Mouse (Mus musculus): ENCODE measurements around the gene Wnt5b. TPM values are rescaled to one million over a fixed set of nuclear protein-coding genes. Genes with fewer than 3 reads are reported as not detected.

Wnt5b gene
- polyA plus RNA-seq, 1 experiment from 2014 or later, result 8.6 TPM

DNA sequence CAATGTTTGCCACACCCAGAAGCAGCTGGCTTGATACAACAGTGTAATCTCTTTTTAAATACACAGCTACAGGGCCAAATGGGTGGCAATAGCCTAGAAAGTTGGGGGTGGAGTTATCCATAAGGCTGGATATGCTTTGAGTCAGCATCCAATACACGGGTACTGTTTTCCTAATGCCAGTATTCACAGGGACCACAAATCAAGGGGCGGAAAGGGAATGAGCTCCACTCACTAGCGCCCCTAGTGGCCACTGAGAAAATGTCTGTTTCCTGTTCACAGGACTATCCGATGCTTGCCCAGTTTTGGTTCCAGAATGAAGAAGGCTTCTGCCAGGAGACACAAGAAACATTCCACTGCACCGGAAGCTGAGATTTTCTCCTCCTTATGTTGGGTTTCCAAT is 72.0 kb downstream of the Wnt5b start:
- no peak for ATAC-seq (ENCODE audit: insufficient number of reproducible peaks, insufficient read depth, low FRiP score, low read depth)
- Histone ChIP-seq H3K4me2 (ENCODE audit: low read length) (no peak overlapping the region), H3K4me1 (ENCODE audit: control insufficient read depth in 2 of 2, insufficient read depth in 2 of 2, low read length in 2 of 2) (peaks cover 8 to 13% of the 10 kb centered on the region in 2 experiments), H3K9ac (ENCODE audit: low read length) (no peak overlapping the region), H3K9me3 (ENCODE audit: control insufficient read depth, low read length) (no peaks in the 10 kb centered on the region), H3K4me3 (ENCODE audit: control insufficient read depth in 1 of 2, insufficient read depth in 1 of 2, low read depth in 1 of 2, low read length in 2 of 2) (no peak overlapping the region), H3K27me3 (ENCODE audit: control insufficient read depth, insufficient read depth, low read length) (no peaks in the 10 kb centered on the region), H3K27ac (replicated peaks in 1 of 2; ENCODE audit: control insufficient read depth in 1 of 2, insufficient read depth in 1 of 2, low read depth in 2 of 2, low read length in 2 of 2) (no peak overlapping the region), H3K36me3 (ENCODE audit: control insufficient read depth, insufficient read depth, low read length) (no peaks in the 10 kb centered on the region)
- 29% methylated on average over 5 of the region's 5 CpGs for WGBS

DNA sequence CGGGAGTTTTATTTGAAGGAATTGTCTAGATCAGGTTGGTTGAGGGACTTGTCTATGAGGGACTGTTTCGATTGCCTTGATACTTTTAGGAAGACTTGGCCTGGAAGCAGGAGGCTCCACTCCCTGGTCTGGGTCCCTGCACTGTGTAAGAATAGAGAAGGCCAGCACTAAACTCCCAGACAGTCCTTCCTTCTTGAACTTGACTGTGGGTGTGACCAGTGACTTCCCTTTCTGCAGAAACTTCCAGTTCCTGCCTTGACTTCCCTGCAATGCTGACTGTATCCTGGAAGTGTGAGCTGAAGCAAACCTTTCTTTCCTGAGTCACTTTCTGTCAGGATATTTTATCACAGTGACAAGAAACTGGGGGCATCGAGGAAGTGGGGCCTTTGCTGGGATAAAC is 73.4 kb downstream of the Wnt5b start:
- peaks cover 11 to 17% of the 10 kb centered on the region in 2 experiments for H3K4me1 ChIP-seq (ENCODE audit: control insufficient read depth in 2 of 2, insufficient read depth in 2 of 2, low read length in 2 of 2)
- no peaks in the 10 kb centered on the region for H3K9me3 ChIP-seq (ENCODE audit: control insufficient read depth, low read length)
- 75% methylated on average over 3 of the region's 3 CpGs for WGBS
- no peak overlapping the region for H3K9ac ChIP-seq (ENCODE audit: low read length)
- H3K27me3 ChIP-seq (ENCODE audit: control insufficient read depth, insufficient read depth, low read length), result no peaks in the 10 kb centered on the region
- H3K36me3 ChIP-seq (ENCODE audit: control insufficient read depth, insufficient read depth, low read length), result no peaks in the 10 kb centered on the region
- no peak overlapping the region for H3K4me3 ChIP-seq (ENCODE audit: control insufficient read depth in 1 of 2, insufficient read depth in 1 of 2, low read depth in 1 of 2, low read length in 2 of 2)
- no peak for ATAC-seq (ENCODE audit: insufficient number of reproducible peaks, insufficient read depth, low FRiP score, low read depth)
- no peak overlapping the region for H3K27ac ChIP-seq (replicated peaks in 1 of 2; ENCODE audit: control insufficient read depth in 1 of 2, insufficient read depth in 1 of 2, low read depth in 2 of 2, low read length in 2 of 2)
- no peak overlapping the region for H3K4me2 ChIP-seq (ENCODE audit: low read length)

DNA sequence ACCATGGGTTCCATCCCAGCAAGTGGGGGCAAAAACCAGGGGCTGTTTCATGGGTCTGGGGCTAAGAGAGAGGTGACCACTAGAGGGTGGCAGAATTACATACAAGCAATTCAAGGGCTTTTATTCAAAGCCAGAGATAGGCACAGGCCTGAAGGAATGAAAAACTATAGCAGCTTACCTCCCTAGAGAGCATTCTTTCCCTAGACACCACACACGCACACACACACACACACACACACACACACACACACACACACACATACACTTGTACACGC is 76.4 kb downstream of the Wnt5b start:
- Histone ChIP-seq H3K27me3 (ENCODE audit: control insufficient read depth, insufficient read depth, low read length) (no peaks in the 10 kb centered on the region), H3K9me3 (ENCODE audit: control insufficient read depth, low read length) (no peaks in the 10 kb centered on the region), H3K27ac (replicated peaks in 1 of 2; ENCODE audit: control insufficient read depth in 1 of 2, insufficient read depth in 1 of 2, low read depth in 2 of 2, low read length in 2 of 2) (peak overlapping the region; percentile 82 to 90), H3K4me1 (ENCODE audit: control insufficient read depth in 2 of 2, insufficient read depth in 2 of 2, low read length in 2 of 2) (peaks cover 11 to 12% of the 10 kb centered on the region in 2 experiments), H3K4me3 (ENCODE audit: control insufficient read depth in 1 of 2, insufficient read depth in 1 of 2, low read depth in 1 of 2, low read length in 2 of 2) (no peak overlapping the region), H3K36me3 (ENCODE audit: control insufficient read depth, insufficient read depth, low read length) (no peaks in the 10 kb centered on the region), H3K9ac (ENCODE audit: low read length) (peak overlapping the region; percentile 45; the same call in 1 of the 2 replicates), H3K4me2 (ENCODE audit: low read length) (no peak overlapping the region)
- ATAC-seq (ENCODE audit: insufficient number of reproducible peaks, insufficient read depth, low FRiP score, low read depth), result peak; percentile 29; the same call in 1 of the 2 replicates
- WGBS, result 67% methylated on average over 2 of the region's 2 CpGs

DNA sequence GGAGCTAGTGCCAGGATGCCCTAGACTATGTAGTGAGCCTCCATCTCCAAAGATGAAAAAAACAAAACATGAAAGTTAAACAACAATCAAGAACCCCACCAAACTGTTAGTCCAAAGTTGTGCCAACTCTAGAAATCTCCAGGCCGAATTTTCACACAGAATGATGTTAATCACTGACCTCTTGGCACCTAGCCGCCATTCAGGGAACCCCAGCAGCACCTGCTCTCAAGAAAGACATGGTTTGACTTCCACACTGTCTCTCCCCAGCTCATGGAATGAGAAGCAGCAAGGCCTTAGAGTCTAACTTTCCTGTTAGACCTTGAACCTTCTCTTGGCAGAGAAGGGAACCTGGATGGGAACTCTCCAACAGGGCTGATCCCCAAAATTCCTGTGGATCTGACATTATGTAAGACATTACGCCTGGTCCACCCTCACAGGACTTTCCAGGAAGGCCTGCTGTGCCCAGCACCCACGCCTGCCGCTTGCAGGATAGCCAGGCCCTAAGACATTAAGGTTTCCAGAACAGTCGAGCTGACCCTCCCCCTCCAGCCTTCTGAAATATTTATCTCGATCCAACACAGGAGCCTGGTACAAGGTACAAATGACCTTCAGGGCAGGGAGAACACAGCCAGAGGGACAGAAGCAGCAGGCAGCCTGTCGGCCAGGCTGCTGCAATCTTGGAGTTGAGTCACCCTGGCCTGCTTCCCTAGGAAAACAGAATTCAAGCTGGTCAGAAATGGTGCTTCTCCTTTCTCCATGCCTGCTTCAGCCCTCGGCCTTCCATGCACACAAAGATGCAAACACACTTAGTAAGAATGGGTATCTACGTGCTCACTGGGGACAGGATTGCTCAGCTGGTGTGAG is 77.0 kb downstream of the Wnt5b start:
- Histone ChIP-seq H3K9ac (ENCODE audit: low read length) (peak overlapping the region; percentile 45; the same call in 1 of the 2 replicates), H3K27me3 (ENCODE audit: control insufficient read depth, insufficient read depth, low read length) (no peaks in the 10 kb centered on the region), H3K4me1 (ENCODE audit: control insufficient read depth in 2 of 2, insufficient read depth in 2 of 2, low read length in 2 of 2) (peaks cover 11 to 12% of the 10 kb centered on the region in 2 experiments), H3K9me3 (ENCODE audit: control insufficient read depth, low read length) (no peaks in the 10 kb centered on the region), H3K4me2 (ENCODE audit: low read length) (no peak overlapping the region; the same call in 1 of the 2 replicates), H3K4me3 (ENCODE audit: control insufficient read depth in 1 of 2, insufficient read depth in 1 of 2, low read depth in 1 of 2, low read length in 2 of 2) (no peak overlapping the region), H3K36me3 (ENCODE audit: control insufficient read depth, insufficient read depth, low read length) (no peaks in the 10 kb centered on the region), H3K27ac (replicated peaks in 1 of 2; ENCODE audit: control insufficient read depth in 1 of 2, insufficient read depth in 1 of 2, low read depth in 2 of 2, low read length in 2 of 2) (peak overlapping the region; percentile 82 to 90)
- WGBS, result 36% methylated on average over 10 of the region's 10 CpGs
- ATAC-seq (ENCODE audit: insufficient number of reproducible peaks, insufficient read depth, low FRiP score, low read depth), result peak; percentile 59; the same call in 1 of the 2 replicates

DNA sequence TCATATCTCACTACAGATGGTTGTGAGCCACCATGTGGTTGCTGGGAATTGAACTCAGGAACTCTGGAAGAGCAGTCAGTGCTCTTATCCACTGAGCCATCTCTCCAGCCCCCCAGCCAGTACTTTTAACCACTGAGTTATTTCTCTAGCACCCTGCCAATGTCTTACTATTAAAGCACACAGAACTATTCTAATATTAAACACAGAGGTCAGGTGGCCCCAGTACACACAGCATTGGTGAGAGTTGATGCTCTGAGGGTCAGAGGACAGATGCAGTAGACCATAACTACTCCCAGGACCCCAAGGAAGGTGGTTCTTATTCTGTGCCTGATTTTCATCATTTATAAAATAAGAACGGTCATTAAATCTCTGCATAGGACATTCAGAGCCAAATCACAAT is 78.0 kb downstream of the Wnt5b start:
- Histone ChIP-seq H3K27me3 (ENCODE audit: control insufficient read depth, insufficient read depth, low read length) (no peaks in the 10 kb centered on the region), H3K27ac (replicated peaks in 1 of 2; ENCODE audit: control insufficient read depth in 1 of 2, insufficient read depth in 1 of 2, low read depth in 2 of 2, low read length in 2 of 2) (no peak overlapping the region), H3K36me3 (ENCODE audit: control insufficient read depth, insufficient read depth, low read length) (no peaks in the 10 kb centered on the region), H3K4me3 (ENCODE audit: control insufficient read depth in 1 of 2, insufficient read depth in 1 of 2, low read depth in 1 of 2, low read length in 2 of 2) (no peak overlapping the region), H3K9ac (ENCODE audit: low read length) (no peak overlapping the region), H3K4me2 (ENCODE audit: low read length) (no peak overlapping the region), H3K4me1 (ENCODE audit: control insufficient read depth in 2 of 2, insufficient read depth in 2 of 2, low read length in 2 of 2) (peaks cover 11 to 12% of the 10 kb centered on the region in 2 experiments), H3K9me3 (ENCODE audit: control insufficient read depth, low read length) (no peaks in the 10 kb centered on the region)
- no peak for ATAC-seq (ENCODE audit: insufficient number of reproducible peaks, insufficient read depth, low FRiP score, low read depth)
- 100% methylated on average over 1 of the region's 1 CpGs for WGBS

DNA sequence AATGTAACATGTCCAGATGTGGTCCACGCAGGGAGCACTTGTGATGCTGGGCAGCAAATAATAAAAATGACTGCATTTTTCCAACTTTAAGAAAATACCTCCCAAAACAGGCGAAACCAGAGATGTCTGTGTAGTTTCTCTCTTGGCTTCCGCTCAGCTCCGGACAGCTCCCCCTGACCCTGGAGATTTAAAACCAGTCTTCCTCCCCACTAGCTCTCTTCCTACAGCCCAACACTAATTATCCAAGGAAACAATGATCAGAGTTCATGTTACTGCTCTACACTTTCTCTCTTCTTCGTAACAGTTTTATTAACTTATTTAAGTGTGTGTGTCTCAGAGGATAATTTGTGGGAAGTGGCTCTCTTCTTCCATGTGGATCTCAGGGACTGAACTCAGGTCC is 83.8 kb downstream of the Wnt5b start:
- Histone ChIP-seq H3K4me3 (ENCODE audit: control insufficient read depth in 1 of 2, insufficient read depth in 1 of 2, low read depth in 1 of 2, low read length in 2 of 2) (no peak overlapping the region), H3K27ac (replicated peaks in 1 of 2; ENCODE audit: control insufficient read depth in 1 of 2, insufficient read depth in 1 of 2, low read depth in 2 of 2, low read length in 2 of 2) (no peak overlapping the region), H3K27me3 (ENCODE audit: control insufficient read depth, insufficient read depth, low read length) (no peaks in the 10 kb centered on the region), H3K4me2 (ENCODE audit: low read length) (no peak overlapping the region), H3K4me1 (ENCODE audit: control insufficient read depth in 2 of 2, insufficient read depth in 2 of 2, low read length in 2 of 2) (no peaks in the 10 kb centered on the region), H3K9me3 (ENCODE audit: control insufficient read depth, low read length) (no peaks in the 10 kb centered on the region), H3K9ac (ENCODE audit: low read length) (no peak overlapping the region), H3K36me3 (ENCODE audit: control insufficient read depth, insufficient read depth, low read length) (no peaks in the 10 kb centered on the region)
- WGBS, result 85% methylated on average over 5 of the region's 5 CpGs
- no peak for ATAC-seq (ENCODE audit: insufficient number of reproducible peaks, insufficient read depth, low FRiP score, low read depth)

DNA sequence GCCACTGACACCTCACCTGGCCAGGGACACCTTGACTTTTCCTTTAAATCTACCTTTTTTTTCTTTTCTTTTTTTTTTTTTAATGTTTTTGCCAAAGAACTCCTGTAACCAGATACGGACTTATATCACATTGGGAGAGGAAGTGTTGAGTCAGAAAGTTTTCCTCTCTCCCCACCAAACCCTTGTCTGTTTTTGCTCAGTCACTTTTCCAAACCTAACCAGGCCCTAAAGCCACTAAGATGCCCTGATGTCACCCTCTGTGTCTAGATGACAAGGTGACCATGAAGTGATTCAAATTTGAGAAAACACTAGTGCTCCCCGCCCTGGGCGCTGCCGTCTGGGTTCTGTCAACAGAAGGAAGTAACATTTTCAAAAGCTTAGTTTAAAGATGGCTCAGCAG is 85.1 kb downstream of the Wnt5b start:
- 72% methylated on average over 4 of the region's 4 CpGs for WGBS
- no peak for ATAC-seq (ENCODE audit: insufficient number of reproducible peaks, insufficient read depth, low FRiP score, low read depth)
- Histone ChIP-seq H3K4me3 (ENCODE audit: control insufficient read depth in 1 of 2, insufficient read depth in 1 of 2, low read depth in 1 of 2, low read length in 2 of 2) (no peak overlapping the region), H3K27me3 (ENCODE audit: control insufficient read depth, insufficient read depth, low read length) (no peaks in the 10 kb centered on the region), H3K4me1 (ENCODE audit: control insufficient read depth in 2 of 2, insufficient read depth in 2 of 2, low read length in 2 of 2) (no peaks in the 10 kb centered on the region), H3K4me2 (ENCODE audit: low read length) (no peak overlapping the region), H3K9me3 (ENCODE audit: control insufficient read depth, low read length) (no peaks in the 10 kb centered on the region), H3K27ac (replicated peaks in 1 of 2; ENCODE audit: control insufficient read depth in 1 of 2, insufficient read depth in 1 of 2, low read depth in 2 of 2, low read length in 2 of 2) (no peak overlapping the region), H3K36me3 (ENCODE audit: control insufficient read depth, insufficient read depth, low read length) (no peaks in the 10 kb centered on the region), H3K9ac (ENCODE audit: low read length) (no peak overlapping the region)

DNA sequence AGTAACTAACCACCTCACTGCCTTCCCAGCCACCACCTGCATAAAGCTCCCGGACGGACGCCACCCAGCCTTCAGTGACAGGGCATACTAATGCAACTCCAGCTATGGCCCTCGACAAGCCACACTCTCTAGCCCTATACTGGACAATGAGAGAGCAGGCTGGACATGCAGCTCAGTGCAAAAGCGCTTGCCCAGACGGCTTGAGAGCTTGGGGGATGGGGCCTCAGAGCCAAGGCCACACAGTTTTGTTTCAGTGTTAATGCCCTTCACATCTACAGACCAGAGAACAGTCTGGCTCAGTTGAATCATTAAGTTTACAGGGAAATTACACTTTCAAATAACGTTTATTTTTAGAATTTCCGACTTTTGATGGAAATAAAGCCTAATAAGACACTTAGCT is 86.0 kb downstream of the Wnt5b start:
- Histone ChIP-seq H3K4me2 (ENCODE audit: low read length) (no peak overlapping the region), H3K36me3 (ENCODE audit: control insufficient read depth, insufficient read depth, low read length) (no peaks in the 10 kb centered on the region), H3K4me1 (ENCODE audit: control insufficient read depth in 2 of 2, insufficient read depth in 2 of 2, low read length in 2 of 2) (no peaks in the 10 kb centered on the region), H3K9ac (ENCODE audit: low read length) (no peak overlapping the region), H3K4me3 (ENCODE audit: control insufficient read depth in 1 of 2, insufficient read depth in 1 of 2, low read depth in 1 of 2, low read length in 2 of 2) (no peak overlapping the region), H3K9me3 (ENCODE audit: control insufficient read depth, low read length) (no peaks in the 10 kb centered on the region), H3K27ac (replicated peaks in 1 of 2; ENCODE audit: control insufficient read depth in 1 of 2, insufficient read depth in 1 of 2, low read depth in 2 of 2, low read length in 2 of 2) (no peak overlapping the region), H3K27me3 (ENCODE audit: control insufficient read depth, insufficient read depth, low read length) (no peaks in the 10 kb centered on the region)
- WGBS, result 65% methylated on average over 8 of the region's 8 CpGs
- ATAC-seq (ENCODE audit: insufficient number of reproducible peaks, insufficient read depth, low FRiP score, low read depth), result no peak
